Mouse (Mus musculus) embryonic fibroblast, embryonic 13.5 days (primary cell): ENCODE results near the gene Mpped2.

Source experiments
- CTCF ChIP-seq: IDR thresholded peaks from 2 replicates; pipeline ENCODE4 v1.5.1; 2011; ENCODE audit warnings: mild to moderate bottlenecking, control low read depth, low read length, moderate library complexity, borderline replicate concordance; ENCODE audit not compliant: insufficient read depth
- POLR2A ChIP-seq: IDR thresholded peaks from 2 replicates; pipeline ENCODE4 v1.6.1; 2011; ENCODE audit warnings: low read depth, mild to moderate bottlenecking, control low read depth, low read length, moderate library complexity

DNA sequence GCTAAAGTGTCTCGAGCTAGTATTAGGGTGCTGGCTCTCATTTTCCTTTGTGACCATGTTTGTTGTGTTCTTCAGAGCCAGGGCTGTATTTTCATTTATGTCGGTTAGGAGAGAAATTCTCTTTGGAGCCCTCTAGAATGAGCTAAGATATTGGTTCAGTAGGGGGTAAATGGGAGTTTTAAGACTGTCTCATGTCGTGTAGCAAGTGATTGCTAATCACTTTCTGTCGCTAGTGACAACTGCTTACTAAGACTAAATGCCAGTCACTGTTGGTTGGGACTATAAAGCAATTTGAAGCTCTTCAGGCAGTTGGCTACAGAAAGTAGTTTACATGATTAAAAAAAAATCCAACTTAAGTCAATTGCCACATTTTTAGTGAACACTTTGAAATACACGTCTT lies 27.6 kb downstream of the Mpped2 start:
- TF ChIP-seq POLR2A = no peak
- TF ChIP-seq CTCF = no peak
